Mouse (Mus musculus) spleen, postnatal 10 days (tissue): ENCODE measurements at regions not wholly inside any gene's neighbourhood (a gene's known extent, or its start where the extent isn't known, plus 50 kb on each side); places are given as distances from the start of the nearest gene placed in this dataset.

Experiments used
- DNase-seq, 2 experiments: peaks; one replicate each; pipeline ENCODE4 v3.0.0; 2021 to 2022; ENCODE audit warnings: low spot score in 2 of 2

DNA sequence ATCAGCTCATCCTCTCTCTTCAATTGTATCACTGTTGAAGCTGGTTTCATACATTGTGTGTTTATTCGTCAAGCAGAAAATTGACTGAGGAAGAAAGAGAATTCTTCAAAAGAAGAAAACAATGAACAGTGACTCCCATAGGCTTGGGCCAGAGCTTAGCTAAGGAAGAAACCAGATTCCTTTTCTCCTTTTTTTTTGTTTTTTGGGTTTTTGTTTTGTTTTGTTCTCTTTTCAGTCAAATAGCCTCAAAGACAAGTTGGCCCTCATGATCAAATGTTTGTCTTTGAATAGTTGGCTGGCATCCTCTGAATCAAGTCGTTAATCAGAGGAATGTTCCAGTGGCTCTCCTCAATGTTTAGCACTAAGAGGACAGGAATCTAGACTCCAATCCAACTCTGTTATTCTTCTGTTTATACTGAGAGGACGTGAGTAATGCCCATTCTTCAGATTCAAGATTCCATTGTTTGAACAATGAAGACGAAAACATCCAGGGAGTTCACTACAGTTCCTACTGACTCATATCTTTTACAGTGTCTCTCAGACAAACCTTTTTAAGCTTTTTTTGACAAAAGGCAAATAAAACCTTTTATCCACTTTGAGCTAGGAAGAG is 86.1 kb upstream of the Adgrl4 start:
- DNase-seq = no peak

DNA sequence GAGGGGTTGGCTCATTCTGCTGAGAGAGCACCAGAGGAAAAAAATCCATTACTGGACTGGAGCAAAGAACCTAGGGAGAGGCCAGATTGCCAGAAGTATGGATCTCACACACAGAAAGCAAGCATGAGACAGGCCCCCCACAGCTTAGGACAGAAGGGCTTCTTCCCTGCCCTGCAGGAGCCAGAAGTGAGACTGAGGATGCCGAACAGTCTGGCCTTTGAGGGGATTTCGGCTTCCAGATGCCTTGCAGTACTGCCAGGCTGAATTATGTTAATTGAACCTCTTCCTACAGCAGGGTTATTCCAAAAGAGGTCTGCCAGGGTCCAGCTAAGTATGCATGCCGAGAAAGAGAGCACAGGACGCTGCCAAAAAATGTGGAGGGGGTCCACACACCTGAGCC is 71.4 kb upstream of the Adgrl4 start:
- DNase-seq = no peak

DNA sequence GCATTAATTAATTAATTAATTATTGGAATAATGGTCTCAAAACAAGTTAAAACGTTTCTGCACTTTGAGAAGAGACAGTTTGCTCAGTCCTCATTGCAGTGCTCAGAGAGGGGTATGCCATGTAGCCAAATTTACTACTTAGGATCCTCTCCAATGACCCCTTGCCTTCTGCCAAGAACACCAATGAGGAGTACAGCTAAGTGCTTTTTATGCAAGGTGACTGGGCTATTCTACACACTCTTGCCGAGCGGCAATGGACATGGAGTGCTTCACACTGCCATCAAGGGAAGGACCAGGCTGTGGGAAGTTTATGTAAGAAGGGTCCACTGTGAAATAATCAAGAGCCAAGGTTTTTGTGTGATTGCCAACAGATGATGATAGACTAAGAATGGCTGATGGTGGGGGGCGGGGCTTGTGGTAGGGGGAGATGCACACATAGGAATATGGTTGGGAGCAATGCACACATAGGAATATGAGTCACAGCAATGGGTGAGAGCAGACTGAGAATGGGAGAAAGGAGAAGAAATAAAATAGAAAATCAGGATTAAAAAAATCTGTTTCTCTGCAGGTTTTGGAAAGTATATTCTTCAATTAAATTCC is 70.9 kb upstream of the Adgrl4 start:
- DNase-seq = no peak

DNA sequence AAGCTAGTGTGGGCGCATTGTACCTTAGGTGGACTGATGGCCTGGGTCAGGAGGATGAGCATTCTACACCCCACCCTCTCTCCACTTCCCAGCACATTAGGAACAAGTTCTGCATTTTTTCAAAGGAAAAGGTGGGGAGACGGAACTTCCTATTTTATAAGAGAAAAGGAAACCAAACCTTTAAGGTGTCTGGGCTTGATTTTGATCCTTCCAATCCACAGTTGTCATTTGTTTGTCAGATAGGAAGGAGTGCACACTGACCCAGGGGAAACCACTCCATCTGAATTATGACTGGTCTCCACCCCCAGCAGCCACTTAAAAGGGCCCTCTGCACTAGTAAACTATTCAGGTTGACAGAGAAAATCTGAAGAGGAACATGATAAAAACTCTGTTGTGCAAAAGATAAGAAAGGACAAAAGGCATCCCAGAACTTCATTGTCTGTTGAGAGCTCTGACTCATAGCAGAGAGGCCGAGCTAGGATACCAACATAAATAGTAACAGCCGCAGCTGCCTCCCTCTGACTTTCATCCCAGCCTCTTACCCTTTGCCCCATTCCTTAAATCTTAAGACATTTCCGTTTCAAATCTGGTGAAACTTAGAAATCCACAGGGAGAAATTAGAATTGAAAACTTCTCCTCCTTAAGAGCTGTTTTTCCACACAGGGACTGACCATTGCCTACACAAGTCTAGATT is 54.2 kb upstream of the Adgrl4 start:
- no peak for DNase-seq

DNA sequence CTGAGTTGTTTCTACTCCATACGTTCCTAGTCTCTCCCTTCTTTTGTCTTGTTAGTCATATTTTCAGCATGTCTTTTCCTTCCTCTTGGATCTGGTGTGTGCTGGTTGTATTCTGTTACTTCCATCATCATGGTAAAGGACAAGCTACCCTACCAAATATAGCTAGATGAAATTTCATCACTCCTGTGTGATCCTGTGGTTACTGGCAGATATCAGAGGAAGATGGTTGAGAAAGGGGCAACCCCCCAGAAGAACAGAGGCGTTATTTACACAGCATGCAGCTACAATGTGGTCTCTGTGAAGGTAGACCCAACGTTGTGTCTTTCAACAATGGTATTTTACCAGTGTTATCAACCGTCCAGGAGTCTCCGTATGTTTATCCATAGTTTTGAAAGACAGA is 52.8 kb upstream of the Adgrl4 start:
- no peak for DNase-seq

DNA sequence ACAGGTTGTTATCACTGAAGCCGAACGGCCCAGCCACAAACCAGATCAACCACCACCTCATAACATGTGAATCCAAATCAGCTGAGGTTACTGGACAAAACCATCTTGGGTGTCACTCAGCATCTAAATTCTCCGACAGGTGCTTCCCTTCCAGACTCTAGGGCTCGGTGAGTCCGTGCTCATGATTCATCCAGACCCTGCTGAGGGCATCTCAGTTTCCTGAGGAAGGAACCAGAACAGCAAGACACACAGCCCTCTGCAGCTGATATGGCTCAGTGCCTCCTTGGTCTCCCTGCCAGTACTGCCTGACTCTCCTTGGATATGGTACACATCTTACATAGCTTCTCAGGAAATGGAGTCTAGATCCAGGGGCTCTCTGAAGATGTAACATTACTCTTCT is 51.6 kb upstream of the Adgrl4 start:
- DNase-seq = no peak
